Mouse (Mus musculus) spleen, postnatal 4 days (tissue): ENCODE results near the gene Ephb2.

Experiments used
- DNase-seq, 2 experiments: peaks; one replicate each; pipeline ENCODE4 v3.0.0; 2022; ENCODE audit warnings: low spot score in 2 of 2

Ephb2 gene

GRCm38 (mm10) chr4:136732536-136733121 lies 103.2 kb downstream of the Ephb2 start:
- DNase-seq = no peak

GRCm38 (mm10) chr4:136731761-136732160 lies 104.0 kb downstream of the Ephb2 start:
- no peak for DNase-seq

GRCm38 (mm10) chr4:136731008-136731609 lies 104.7 kb downstream of the Ephb2 start:
- no peak for DNase-seq

GRCm38 (mm10) chr4:136730501-136730900 lies 105.3 kb downstream of the Ephb2 start:
- no peak for DNase-seq

- DNase-seq = no peak
Observed at GRCm38 (mm10) chr4:136729574-136729973, 106.2 kb downstream of the Ephb2 start.

GRCm38 (mm10) chr4:136726941-136727340 lies 108.8 kb downstream of the Ephb2 start:
- no peak for DNase-seq

GRCm38 (mm10) chr4:136724731-136725130 lies 111.1 kb downstream of the Ephb2 start:
- DNase-seq = no peak

- no peak for DNase-seq
Observed at GRCm38 (mm10) chr4:136722361-136723082, 113.3 kb downstream of the Ephb2 start.

- DNase-seq = no peak
Observed at GRCm38 (mm10) chr4:136721937-136722336, 113.9 kb downstream of the Ephb2 start.

GRCm38 (mm10) chr4:136720025-136720424 lies 115.8 kb downstream of the Ephb2 start:
- no peak for DNase-seq

GRCm38 (mm10) chr4:136718193-136718986 lies 117.4 kb downstream of the Ephb2 start:
- DNase-seq = no peak

- DNase-seq = no peak
Observed at GRCm38 (mm10) chr4:136716561-136716972, 119.2 kb downstream of the Ephb2 start.

- DNase-seq = no peak
Observed at GRCm38 (mm10) chr4:136714530-136714929, 121.3 kb downstream of the Ephb2 start.

- DNase-seq = no peak
Observed at GRCm38 (mm10) chr4:136713889-136714288, 121.9 kb downstream of the Ephb2 start.

- no peak for DNase-seq
Observed at GRCm38 (mm10) chr4:136713431-136713830, 122.4 kb downstream of the Ephb2 start.

GRCm38 (mm10) chr4:136711985-136712768 lies 123.6 kb downstream of the Ephb2 start:
- DNase-seq = no peak

- no peak for DNase-seq
Observed at GRCm38 (mm10) chr4:136710345-136710744, 125.4 kb downstream of the Ephb2 start.

GRCm38 (mm10) chr4:136708956-136709355 lies 126.8 kb downstream of the Ephb2 start:
- no peak for DNase-seq

GRCm38 (mm10) chr4:136706696-136707095 lies 129.1 kb downstream of the Ephb2 start:
- no peak for DNase-seq

- no peak for DNase-seq
Observed at GRCm38 (mm10) chr4:136705091-136705490, 130.7 kb downstream of the Ephb2 start.

GRCm38 (mm10) chr4:136704551-136704950 lies 131.2 kb downstream of the Ephb2 start:
- DNase-seq = no peak
